Mouse (Mus musculus) brain, embryonic 14.5 days (tissue): ENCODE data around the gene Six2.

Experiments
- CTCF ChIP-seq: fragments of 200-500 bp; IDR thresholded peaks from 2 replicates; pipeline ENCODE4 v1.5.1; 2012; ENCODE audit warnings: inconsistent platforms, mild to moderate bottlenecking, moderate library complexity, borderline replicate concordance; ENCODE audit not compliant: insufficient read depth, insufficient read length; ENCODE audit errors: extremely low read depth
- POLR2A ChIP-seq: fragments of 200-500 bp; IDR thresholded peaks from 2 replicates; pipeline ENCODE4 v1.6.1; 2012; ENCODE audit warnings: mild to moderate bottlenecking, inconsistent platforms, borderline replicate concordance; ENCODE audit not compliant: poor library complexity, insufficient read depth, insufficient read length, severe bottlenecking; ENCODE audit errors: extremely low read depth

DNA sequence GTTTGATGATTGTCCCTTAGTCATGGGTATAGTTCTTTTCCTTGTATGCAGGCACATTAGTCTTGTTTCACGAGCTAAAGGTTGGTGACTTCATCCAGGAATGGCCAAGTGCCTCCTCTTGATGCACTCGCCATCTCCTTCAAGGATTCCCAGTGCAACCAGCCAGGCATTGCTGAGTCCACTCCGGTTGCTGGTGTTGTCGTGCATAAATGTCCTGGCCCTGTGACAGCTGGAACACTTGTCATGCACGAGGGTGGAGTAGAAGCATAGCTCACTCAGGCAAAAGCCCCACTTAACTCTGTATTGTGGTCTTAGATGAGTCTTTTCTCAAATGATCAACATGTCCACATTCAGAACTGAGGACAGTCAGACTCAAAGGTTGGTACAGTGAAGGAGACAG lies 35.1 kb upstream of the Six2 start:
- TF ChIP-seq CTCF (no peak), POLR2A (no peak)
